Mouse (Mus musculus) embryo, embryonic 9.5 days (tissue): ENCODE measurements at regions not wholly inside any gene's neighbourhood (a gene's known extent, or its start where the extent isn't known, plus 50 kb on each side); places are given as distances from the start of the nearest gene placed in this dataset.

ENCODE experiments used
- DNase-seq: peaks from one replicate; pipeline ENCODE4 v3.0.0-alpha.2; 2017; ENCODE audit errors: extremely low spot score

DNA sequence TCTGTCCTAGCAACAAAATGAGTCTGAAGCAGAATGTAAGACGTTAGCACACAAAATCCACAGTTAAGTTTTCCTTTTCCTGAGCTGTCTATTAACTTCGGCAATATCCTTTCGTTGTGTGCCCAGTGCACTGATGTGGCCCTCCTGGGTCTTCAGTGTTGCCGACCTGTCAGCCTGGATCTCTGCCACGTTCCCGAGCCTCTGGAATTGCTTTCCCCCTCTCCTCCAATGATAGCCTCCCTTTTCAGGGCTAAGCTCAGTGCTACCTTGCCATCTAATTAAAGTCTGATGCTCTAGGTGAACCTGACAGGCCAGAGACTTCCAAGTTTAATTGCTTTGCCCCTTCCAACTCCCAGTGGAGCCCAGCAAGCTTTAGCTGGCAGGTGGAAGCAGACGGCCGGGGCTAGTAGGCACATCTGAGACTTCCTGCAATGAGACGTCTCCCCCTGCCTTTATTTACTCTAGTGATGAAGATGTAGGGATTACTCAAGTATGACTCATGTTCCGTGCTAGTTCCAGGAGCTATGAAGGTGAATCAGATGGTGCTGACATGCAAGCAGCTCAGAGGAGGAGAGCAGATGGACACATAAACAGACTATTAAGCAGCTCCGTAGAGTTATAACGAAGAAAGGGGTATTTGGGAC lies 894.3 kb upstream of the Car8 start:
- DNase-seq: no peak

DNA sequence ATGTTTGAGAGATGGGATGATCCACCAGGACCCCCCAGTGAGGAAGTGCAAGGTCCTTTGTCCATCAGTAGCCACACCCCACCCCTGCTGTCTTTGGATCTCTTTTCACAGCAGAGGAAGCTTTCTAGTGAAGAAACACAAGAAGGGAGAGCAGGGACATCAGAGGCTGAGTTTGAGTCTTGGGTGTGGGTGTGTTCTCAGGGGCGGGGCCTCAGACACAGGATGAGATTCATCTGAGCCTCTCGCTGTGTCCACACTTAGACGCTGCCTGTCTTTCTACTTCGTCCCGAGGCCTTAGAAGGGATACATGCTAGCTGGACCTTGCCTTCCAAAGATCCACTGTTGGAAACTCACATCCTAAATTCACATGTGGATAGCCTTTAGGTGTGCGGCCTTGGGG lies 893.5 kb upstream of the Car8 start:
- DNase-seq: no peak

DNA sequence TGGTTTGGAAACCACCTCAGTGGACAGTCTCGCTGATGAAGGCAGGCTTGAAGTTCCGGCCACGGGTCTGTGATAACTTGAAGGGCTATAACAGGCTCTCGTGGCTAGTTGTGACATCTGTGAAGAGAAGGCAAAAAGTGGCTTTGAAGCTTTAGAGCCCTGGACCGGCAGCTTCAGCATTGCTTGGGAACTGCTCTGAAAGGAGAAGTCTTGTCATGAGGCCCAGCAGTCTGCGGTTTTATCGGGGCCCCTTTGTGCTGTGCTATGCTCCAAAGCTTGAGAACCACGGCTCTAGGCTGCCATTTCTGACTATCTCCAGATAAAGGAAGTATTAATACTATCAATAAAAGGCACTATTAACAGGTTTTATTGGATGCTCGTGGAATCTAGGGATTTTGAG lies 892.8 kb upstream of the Car8 start:
- DNase-seq: no peak

- peak; percentile 49 for DNase-seq
Measured at GRCm38 (mm10) chr4:9125236-9125963, 886.6 kb upstream of the Car8 start.

GRCm38 (mm10) chr4:9124586-9125232 lies 885.9 kb upstream of the Car8 start:
- DNase-seq: no peak

- no peak for DNase-seq
Measured at GRCm38 (mm10) chr4:9124109-9124508, 885.3 kb upstream of the Car8 start.

GRCm38 (mm10) chr4:9123396-9124031 lies 884.7 kb upstream of the Car8 start:
- no peak for DNase-seq

- DNase-seq: no peak
Measured at GRCm38 (mm10) chr4:9122639-9123286, 883.9 kb upstream of the Car8 start.

DNA sequence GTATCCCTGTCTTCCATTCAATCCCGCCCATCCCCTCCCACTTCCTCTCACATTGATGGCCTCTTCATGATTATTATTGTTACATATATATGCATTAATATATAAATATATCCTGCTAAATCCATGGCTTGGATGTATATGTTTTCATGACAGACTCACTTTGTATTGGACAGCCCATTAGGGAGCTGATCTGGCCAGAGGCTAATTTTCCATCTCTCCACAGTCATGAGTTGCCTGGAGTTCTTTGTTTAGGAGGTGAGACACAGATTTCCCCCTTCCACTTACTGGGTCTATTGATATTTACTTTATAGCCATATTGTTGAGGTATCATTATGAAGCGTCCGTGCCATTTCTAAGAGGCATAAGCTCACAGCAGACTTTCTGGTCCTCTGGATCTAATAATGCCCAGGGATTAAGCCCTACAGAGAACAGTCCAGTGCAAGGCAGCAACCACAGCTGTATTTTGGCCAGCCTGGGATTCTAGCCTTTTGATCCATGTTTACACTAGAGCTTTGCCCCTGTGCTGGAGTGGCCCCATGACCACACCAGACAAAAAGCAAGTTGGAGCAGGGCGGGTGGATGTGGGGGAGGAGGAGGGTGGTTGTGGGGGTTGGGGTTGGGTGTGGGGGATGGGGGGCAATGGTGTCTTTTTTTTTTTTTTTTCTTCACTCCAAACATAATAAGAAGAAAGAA lies 878.3 kb upstream of the Car8 start:
- DNase-seq: peak; percentile 56

- peak; percentile 36 for DNase-seq
Measured at GRCm38 (mm10) chr4:9115874-9116273, 877.0 kb upstream of the Car8 start.

DNA sequence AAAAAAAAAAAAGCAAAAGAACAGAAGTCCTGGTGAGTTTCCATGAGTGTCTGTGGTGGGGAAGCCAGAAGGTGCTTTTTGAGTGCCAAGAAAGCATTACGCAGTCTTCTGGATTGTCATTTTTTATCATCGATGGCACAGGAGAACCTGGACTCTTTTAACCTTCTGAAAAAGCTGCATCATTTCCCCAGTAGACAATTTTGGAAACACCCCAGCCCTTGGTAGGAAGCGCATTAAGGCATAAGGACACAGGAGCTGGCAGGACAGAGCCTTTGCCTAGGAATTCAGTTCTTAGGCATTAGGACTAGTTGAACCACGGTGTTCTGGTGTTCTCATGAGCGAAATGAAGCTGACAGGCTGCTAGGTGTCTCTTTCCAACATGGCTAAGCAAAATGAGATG lies 875.1 kb upstream of the Car8 start:
- no peak for DNase-seq

DNA sequence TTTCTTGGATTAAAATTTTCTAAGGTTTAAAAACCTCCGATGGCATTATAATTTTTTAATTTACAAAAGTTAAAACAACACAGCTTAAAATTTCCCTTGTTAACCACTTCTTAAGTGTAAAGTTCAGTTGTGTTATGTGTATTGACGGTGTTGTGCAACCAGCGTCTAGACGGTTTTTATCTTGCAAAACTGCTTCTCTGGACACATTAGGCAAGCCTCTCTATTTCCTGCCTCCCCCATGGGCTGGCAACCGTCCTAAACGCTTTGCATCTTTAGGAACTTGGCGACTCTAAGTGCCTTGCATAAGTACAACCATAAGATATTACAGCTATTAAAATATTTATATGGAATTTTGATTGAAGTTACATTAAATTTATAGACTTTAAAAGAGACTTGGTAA lies 871.5 kb upstream of the Car8 start:
- DNase-seq: no peak

- DNase-seq: no peak
Measured at GRCm38 (mm10) chr4:9107295-9107694, 868.5 kb upstream of the Car8 start.

DNA sequence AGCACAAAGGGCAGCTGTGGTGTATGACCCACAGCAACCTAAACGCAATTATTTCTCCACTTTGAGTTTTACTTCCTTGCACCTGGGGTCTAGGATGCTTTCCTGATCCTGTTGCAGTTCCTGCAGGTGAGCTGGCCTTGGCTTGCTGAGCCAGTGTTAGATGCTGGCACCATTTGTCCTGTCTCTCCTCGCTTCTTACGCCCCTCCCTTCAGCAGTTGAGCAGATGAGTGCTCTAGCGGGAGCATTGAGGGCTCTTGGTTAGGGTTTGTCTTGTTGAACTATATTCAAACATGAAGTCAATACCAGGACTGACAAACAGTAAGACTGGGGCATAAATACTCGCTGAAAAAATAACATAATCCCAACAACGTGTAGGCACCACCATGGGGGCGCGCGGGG lies 867.9 kb upstream of the Car8 start:
- DNase-seq: no peak

GRCm38 (mm10) chr4:9104657-9105056 lies 865.8 kb upstream of the Car8 start:
- no peak for DNase-seq

- DNase-seq: no peak
Measured at GRCm38 (mm10) chr4:9103958-9104357, 865.1 kb upstream of the Car8 start.

GRCm38 (mm10) chr4:9096809-9097700 lies 858.2 kb upstream of the Car8 start:
- peak; percentile 90 for DNase-seq

GRCm38 (mm10) chr4:9096274-9096673 lies 857.4 kb upstream of the Car8 start:
- DNase-seq: no peak

GRCm38 (mm10) chr4:9095646-9096045 lies 856.8 kb upstream of the Car8 start:
- no peak for DNase-seq

- DNase-seq: peak; percentile 45
Measured at GRCm38 (mm10) chr4:9094522-9094921, 855.7 kb upstream of the Car8 start.
